Mouse (Mus musculus): ENCODE results near the gene Tmem74b. TPM values are rescaled to one million over a fixed set of nuclear protein-coding genes. Genes with fewer than 3 reads are reported as not detected.

The Tmem74b gene
- polyA plus RNA-seq, 1 experiment from 2014 or later, result 0.38 TPM

DNA sequence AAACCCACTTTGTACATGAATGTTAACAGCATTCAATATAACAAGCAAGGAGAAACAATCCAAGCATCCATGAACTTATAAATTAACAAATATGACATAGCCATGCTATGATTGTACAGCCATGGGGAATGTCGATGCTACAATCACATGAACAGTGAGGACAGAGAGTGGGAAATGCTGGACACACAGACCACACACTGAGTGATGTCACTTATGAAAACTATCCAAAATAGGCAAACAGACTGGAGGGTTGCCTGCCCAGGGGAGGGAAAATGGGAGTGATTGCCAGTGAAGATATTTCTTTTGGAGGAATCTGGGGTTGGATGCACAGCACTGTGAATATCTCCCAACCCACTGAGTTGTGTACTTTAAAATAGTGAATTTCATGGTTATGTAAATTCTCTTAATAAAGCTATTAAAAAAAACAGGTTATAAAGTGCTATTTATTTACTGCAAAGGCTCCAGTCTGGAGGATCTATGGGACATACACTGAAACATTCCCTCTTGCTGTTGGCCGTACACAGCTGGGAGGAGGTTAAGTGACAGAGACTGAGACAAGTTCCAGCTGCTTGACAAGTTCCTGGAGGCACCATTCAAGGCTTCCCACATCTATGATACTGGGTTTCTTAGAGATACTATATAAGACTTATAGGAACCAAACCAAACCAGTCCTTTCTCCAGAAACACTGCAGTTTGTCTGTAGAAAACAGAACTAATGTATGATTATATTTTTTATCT, 14.7 kb downstream of the Tmem74b start:
- no peaks in the 10 kb centered on the region for H3K4me1 ChIP-seq (replicated peaks; ENCODE audit: insufficient read depth, low read length)
- no peak for TF ChIP-seq CTCF (IDR thresholded peaks at IDR 0.05; ENCODE audit: low read depth)
- WGBS, result 54% methylated on average over 2 of the region's 2 CpGs

DNA sequence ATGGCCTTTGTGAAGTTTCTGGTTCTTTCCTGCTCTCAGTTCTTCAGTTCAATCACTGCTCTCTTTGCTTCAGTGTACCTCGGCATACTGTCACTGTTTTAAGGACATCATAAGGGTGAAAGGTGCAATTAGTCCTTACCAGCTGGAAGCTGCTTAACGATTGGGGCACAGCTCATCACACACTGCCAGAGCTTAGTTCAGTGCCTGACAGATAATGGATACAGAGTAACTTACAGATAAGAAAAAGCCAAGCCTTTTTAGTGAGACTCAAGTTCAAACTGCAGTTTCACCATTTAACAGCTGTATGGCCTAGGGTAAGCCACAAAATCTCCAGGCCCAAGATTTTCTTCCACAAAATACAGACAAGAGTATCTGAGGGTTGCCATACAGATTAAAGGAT, 22.3 kb downstream of the Tmem74b start:
- Histone ChIP-seq H3K36me3 (ENCODE audit: insufficient read depth, low read length) (peaks cover 31% of the 10 kb centered on the region), H3K9me3 (replicated peaks; ENCODE audit: low read length) (no peaks in the 10 kb centered on the region), H3K27me3 (ENCODE audit: insufficient read depth, low read length) (no peaks in the 10 kb centered on the region), H3K27ac (no peak overlapping the region), H3K9ac (ENCODE audit: low read depth, low read length) (no peak overlapping the region), H3K4me1 (replicated peaks; ENCODE audit: insufficient read depth, low read length) (no peaks in the 10 kb centered on the region), H3K4me3 (replicated peaks; ENCODE audit: low read depth, low read length) (no peak overlapping the region), H3K4me2 (ENCODE audit: low read length) (no peak overlapping the region)
- TF ChIP-seq CTCF (IDR thresholded peaks at IDR 0.05; ENCODE audit: low read depth), result no peak
- WGBS, result 82% methylated on average over 2 of the region's 2 CpGs
- DNase-seq (ENCODE audit: low spot score) (no peak), ATAC-seq (replicated peaks; ENCODE audit: low FRiP score, low read depth) (no peak)

More for the DNA sequence above, 14.7 kb downstream of the Tmem74b start:
- Histone ChIP-seq H3K27ac (no peak overlapping the region), H3K4me2 (ENCODE audit: low read length) (no peak overlapping the region), H3K4me3 (replicated peaks; ENCODE audit: low read depth, low read length) (no peak overlapping the region), H3K9me3 (replicated peaks; ENCODE audit: low read length) (no peaks in the 10 kb centered on the region), H3K36me3 (ENCODE audit: insufficient read depth, low read length) (peaks cover 14% of the 10 kb centered on the region; the same call in 1 of the 2 replicates), H3K9ac (ENCODE audit: low read depth, low read length) (no peak overlapping the region), H3K27me3 (ENCODE audit: insufficient read depth, low read length) (no peaks in the 10 kb centered on the region)
- ATAC-seq (replicated peaks; ENCODE audit: low FRiP score, low read depth) (no peak), DNase-seq (ENCODE audit: low spot score) (peak; percentile 28)

DNA sequence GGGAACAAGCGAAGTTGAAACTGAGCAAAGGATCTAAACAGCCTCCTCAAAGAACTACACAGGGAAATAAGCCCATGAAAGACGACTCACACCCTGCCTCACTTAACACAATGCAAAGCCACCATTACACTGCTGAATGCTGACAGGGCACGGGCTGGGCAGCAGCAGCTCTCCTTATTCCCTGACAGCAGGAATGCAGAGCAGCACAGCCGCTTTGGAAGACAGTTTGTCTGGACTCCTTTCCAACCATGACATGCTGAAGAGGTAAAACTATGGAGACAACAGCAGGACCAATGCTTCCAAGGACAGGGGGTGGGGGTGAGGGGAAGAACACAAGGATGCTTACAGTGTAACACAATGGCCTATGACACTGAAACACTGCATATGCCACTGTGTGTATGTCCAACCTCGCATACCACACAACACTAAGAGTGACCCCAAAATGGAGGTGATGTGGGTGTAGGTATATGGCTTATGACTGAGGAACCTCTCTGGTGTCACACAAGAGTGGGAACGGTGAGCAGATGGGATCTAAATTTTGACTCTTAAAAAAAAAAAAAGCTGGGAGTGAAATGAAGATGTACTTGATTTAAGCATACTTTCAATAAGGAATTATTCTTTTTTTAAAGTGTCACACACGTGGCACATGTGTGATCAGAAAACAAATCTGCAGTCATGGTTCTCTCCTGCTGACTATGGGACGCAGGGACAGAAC, 31.5 kb downstream of the Tmem74b start:
- peaks cover 23% of the 10 kb centered on the region for H3K36me3 ChIP-seq (ENCODE audit: insufficient read depth, low read length)
- no peak overlapping the region for H3K4me3 ChIP-seq (replicated peaks; ENCODE audit: low read depth, low read length)
- WGBS, result 86% methylated on average over 8 of the region's 8 CpGs
- no peak for ATAC-seq (replicated peaks; ENCODE audit: low FRiP score, low read depth)
- H3K27ac ChIP-seq, result no peak overlapping the region
- no peaks in the 10 kb centered on the region for H3K4me1 ChIP-seq (replicated peaks; ENCODE audit: insufficient read depth, low read length)
- H3K9me3 ChIP-seq (replicated peaks; ENCODE audit: low read length), result no peaks in the 10 kb centered on the region
- no peaks in the 10 kb centered on the region for H3K27me3 ChIP-seq (ENCODE audit: insufficient read depth, low read length)
- no peak overlapping the region for H3K9ac ChIP-seq (ENCODE audit: low read depth, low read length)
- no peak for DNase-seq (ENCODE audit: low spot score)
- H3K4me2 ChIP-seq (ENCODE audit: low read length), result no peak overlapping the region
- no peak for TF ChIP-seq CTCF (IDR thresholded peaks at IDR 0.05; ENCODE audit: low read depth)

DNA sequence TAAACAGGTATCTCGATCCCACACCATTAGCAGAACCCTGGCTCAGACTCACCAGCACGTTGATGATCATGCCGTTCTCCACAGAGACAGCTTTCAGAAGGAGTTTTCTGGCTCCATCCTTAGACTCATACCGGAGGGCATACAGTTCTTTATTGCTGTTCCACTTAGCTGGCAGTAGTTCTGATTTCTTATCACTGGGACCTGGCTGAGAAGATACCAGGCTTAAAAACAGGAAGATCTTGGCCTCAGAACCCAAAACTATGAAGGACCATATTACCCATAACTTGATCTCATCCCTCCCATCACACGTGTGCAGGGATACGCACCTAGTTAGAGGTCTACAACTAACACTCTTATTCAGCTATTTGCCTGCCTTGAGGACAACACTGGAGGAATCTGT, 33.6 kb downstream of the Tmem74b start:
- Histone ChIP-seq H3K4me2 (ENCODE audit: low read length) (no peak overlapping the region), H3K4me3 (replicated peaks; ENCODE audit: low read depth, low read length) (no peak overlapping the region), H3K36me3 (ENCODE audit: insufficient read depth, low read length) (peaks cover 10% of the 10 kb centered on the region; the same call in 1 of the 2 replicates), H3K27ac (no peak overlapping the region), H3K9me3 (replicated peaks; ENCODE audit: low read length) (no peaks in the 10 kb centered on the region), H3K27me3 (ENCODE audit: insufficient read depth, low read length) (no peaks in the 10 kb centered on the region), H3K9ac (ENCODE audit: low read depth, low read length) (no peak overlapping the region), H3K4me1 (replicated peaks; ENCODE audit: insufficient read depth, low read length) (peaks cover 12% of the 10 kb centered on the region; the same call in 1 of the 2 replicates)
- no peak for TF ChIP-seq CTCF (IDR thresholded peaks at IDR 0.05; ENCODE audit: low read depth)
- ATAC-seq (replicated peaks; ENCODE audit: low FRiP score, low read depth), result no peak
- DNase-seq (ENCODE audit: low spot score), result no peak
- 93% methylated on average over 6 of the region's 6 CpGs for WGBS

GRCm38 (mm10) chr2:151738460-151738859, 36.7 kb downstream of the Tmem74b start:
- Histone ChIP-seq H3K27ac (no peak overlapping the region), H3K4me1 (replicated peaks; ENCODE audit: insufficient read depth, low read length) (peaks cover 15% of the 10 kb centered on the region; the same call in 1 of the 2 replicates), H3K9ac (ENCODE audit: low read depth, low read length) (no peak overlapping the region), H3K4me2 (ENCODE audit: low read length) (no peak overlapping the region), H3K27me3 (ENCODE audit: insufficient read depth, low read length) (no peaks in the 10 kb centered on the region), H3K4me3 (replicated peaks; ENCODE audit: low read depth, low read length) (no peak overlapping the region), H3K9me3 (replicated peaks; ENCODE audit: low read length) (no peaks in the 10 kb centered on the region), H3K36me3 (ENCODE audit: insufficient read depth, low read length) (peaks cover 10% of the 10 kb centered on the region; the same call in 1 of the 2 replicates)
- no peak for DNase-seq (ENCODE audit: low spot score)
- 81% methylated on average over 4 of the region's 4 CpGs for WGBS
- TF ChIP-seq CTCF (IDR thresholded peaks at IDR 0.05; ENCODE audit: low read depth), result no peak
- no peak for ATAC-seq (replicated peaks; ENCODE audit: low FRiP score, low read depth)

DNA sequence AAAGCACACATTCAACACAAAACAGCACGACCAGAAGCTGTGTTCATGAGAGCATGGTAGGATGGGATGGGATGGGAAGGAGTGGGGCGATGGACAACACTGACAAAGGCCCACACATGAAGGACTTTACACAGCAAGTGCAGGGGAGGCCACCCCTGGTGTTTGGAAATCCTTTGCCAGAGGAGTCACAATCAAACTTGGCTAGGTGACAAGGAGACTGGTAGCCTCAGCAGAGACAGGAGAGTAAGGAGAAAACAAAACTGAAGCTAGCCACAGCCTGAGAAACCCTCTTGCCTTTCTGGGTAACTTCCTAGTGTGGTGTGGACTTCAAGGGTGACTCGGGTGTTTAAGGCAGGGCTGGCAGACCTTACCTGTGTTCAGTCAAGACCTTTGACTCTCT, 37.3 kb downstream of the Tmem74b start:
- H3K9me3 ChIP-seq (replicated peaks; ENCODE audit: low read length), result no peaks in the 10 kb centered on the region
- H3K4me2 ChIP-seq (ENCODE audit: low read length), result no peak overlapping the region
- DNase-seq (ENCODE audit: low spot score) (no peak), ATAC-seq (replicated peaks; ENCODE audit: low FRiP score, low read depth) (no peak)
- H3K9ac ChIP-seq (ENCODE audit: low read depth, low read length), result no peak overlapping the region
- H3K27me3 ChIP-seq (ENCODE audit: insufficient read depth, low read length), result no peaks in the 10 kb centered on the region
- no peak overlapping the region for H3K27ac ChIP-seq
- peaks cover 5% of the 10 kb centered on the region; the same call in 1 of the 2 replicates for H3K36me3 ChIP-seq (ENCODE audit: insufficient read depth, low read length)
- no peak overlapping the region for H3K4me3 ChIP-seq (replicated peaks; ENCODE audit: low read depth, low read length)
- 86% methylated on average over 3 of the region's 3 CpGs for WGBS
- TF ChIP-seq CTCF (IDR thresholded peaks at IDR 0.05; ENCODE audit: low read depth), result no peak
- H3K4me1 ChIP-seq (replicated peaks; ENCODE audit: insufficient read depth, low read length), result peaks cover 15% of the 10 kb centered on the region; the same call in 1 of the 2 replicates
